Mouse (Mus musculus): ENCODE data around the gene Ralbp1. TPM values are rescaled to one million over a fixed set of nuclear protein-coding genes. Genes with fewer than 3 reads are reported as not detected.

Ralbp1 gene
- polyA plus RNA-seq, 1 experiment, result 29.8 TPM

- no peaks in the 10 kb centered on the region for H3K27me3 ChIP-seq (replicated peaks; ENCODE audit: control insufficient read depth, insufficient read depth, low read length)
- H3K27ac ChIP-seq (ENCODE audit: insufficient read depth, low read depth, low read length), result no peak overlapping the region
- H3K4me1 ChIP-seq (ENCODE audit: control insufficient read depth, insufficient read depth, low read length), result no peaks in the 10 kb centered on the region; the same call in 1 of the 2 replicates
- WGBS, result 67% methylated on average over 15 of the region's 15 CpGs
- H3K4me3 ChIP-seq (ENCODE audit: insufficient read depth, low read depth, low read length), result no peak overlapping the region
- no peaks in the 10 kb centered on the region for H3K36me3 ChIP-seq (ENCODE audit: control insufficient read depth, insufficient read depth, low read length)
- TF ChIP-seq CTCF (conservative IDR thresholded peaks at IDR 0.05; ENCODE audit: insufficient read depth, insufficient read length, low read depth, low read length), result no peak
- no peak for TF ChIP-seq POLR2A (IDR thresholded peaks at IDR 0.05; ENCODE audit: low read depth, low read length)
- no peak for DNase-seq
Observed at GRCm38 (mm10) chr17:65911285-65912069, 25.9 kb upstream of the Ralbp1 start.

DNA sequence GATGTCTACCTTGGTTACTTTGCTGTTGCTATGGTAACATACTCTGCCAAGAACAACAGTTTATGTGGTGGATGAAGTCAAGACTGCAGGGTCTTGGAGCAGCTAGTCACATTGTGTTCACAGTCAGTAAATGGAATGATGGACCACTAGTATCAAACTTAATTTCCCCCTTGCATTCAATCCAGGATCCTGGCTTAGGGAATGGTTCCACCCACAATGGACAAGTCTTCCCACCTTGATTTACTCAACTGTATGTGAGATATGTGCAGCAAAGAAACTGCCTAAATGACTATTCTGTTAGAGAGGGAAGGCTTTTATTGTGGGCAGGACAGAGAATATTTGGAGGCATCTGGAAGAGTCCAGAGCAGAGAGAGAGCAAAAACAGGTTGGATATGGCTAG lies 22.7 kb upstream of the Ralbp1 start:
- no peak overlapping the region for H3K4me3 ChIP-seq (ENCODE audit: insufficient read depth, low read depth, low read length)
- H3K4me1 ChIP-seq (ENCODE audit: control insufficient read depth, insufficient read depth, low read length), result no peaks in the 10 kb centered on the region; the same call in 1 of the 2 replicates
- no peaks in the 10 kb centered on the region for H3K36me3 ChIP-seq (ENCODE audit: control insufficient read depth, insufficient read depth, low read length)
- H3K27me3 ChIP-seq (replicated peaks; ENCODE audit: control insufficient read depth, insufficient read depth, low read length), result no peaks in the 10 kb centered on the region
- no peak overlapping the region for H3K27ac ChIP-seq (ENCODE audit: insufficient read depth, low read depth, low read length)
- DNase-seq, result no peak
- TF ChIP-seq POLR2A (IDR thresholded peaks at IDR 0.05; ENCODE audit: low read depth, low read length), result no peak
- no peak for TF ChIP-seq CTCF (conservative IDR thresholded peaks at IDR 0.05; ENCODE audit: insufficient read depth, insufficient read length, low read depth, low read length)

- Histone ChIP-seq H3K4me1 (ENCODE audit: control insufficient read depth, insufficient read depth, low read length) (no peaks in the 10 kb centered on the region; the same call in 1 of the 2 replicates), H3K27ac (ENCODE audit: insufficient read depth, low read depth, low read length) (no peak overlapping the region), H3K36me3 (ENCODE audit: control insufficient read depth, insufficient read depth, low read length) (no peaks in the 10 kb centered on the region), H3K4me3 (ENCODE audit: insufficient read depth, low read depth, low read length) (no peak overlapping the region), H3K27me3 (replicated peaks; ENCODE audit: control insufficient read depth, insufficient read depth, low read length) (no peaks in the 10 kb centered on the region)
- no peak for TF ChIP-seq CTCF (conservative IDR thresholded peaks at IDR 0.05; ENCODE audit: insufficient read depth, insufficient read length, low read depth, low read length)
- TF ChIP-seq POLR2A (IDR thresholded peaks at IDR 0.05; ENCODE audit: low read depth, low read length), result no peak
- peak; percentile 15 for DNase-seq
- WGBS, result 38% methylated on average over 11 of the region's 11 CpGs
Observed at GRCm38 (mm10) chr17:65906895-65907401, 21.4 kb upstream of the Ralbp1 start.

DNA sequence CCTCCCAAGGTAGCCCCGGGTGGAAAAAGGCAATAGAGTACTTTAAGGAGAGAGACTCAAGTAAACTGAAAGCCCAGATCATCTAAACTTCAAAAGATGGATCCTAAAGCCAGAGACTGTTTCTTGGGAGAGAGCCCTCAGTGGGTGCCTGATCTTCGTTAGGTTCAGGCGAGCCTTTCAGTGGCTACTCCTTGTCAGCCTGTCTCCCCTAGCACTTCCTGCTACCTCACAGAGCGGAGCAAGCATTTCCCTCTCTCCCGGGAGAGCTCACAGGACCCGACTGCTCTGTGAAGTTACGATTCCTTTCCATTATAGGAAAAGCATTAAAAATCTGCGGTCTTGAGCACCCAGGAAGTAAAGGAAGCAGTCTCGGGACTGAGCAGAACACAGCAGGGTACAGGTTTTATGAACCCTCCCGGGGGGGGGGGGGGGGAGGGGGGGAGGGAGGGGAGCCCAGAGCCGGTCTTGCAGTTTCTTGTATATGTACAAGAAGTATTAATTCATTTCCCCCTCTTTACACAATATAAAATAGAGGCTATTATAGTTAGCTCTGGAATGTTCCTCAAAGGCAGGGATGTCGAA lies 20.8 kb upstream of the Ralbp1 start:
- WGBS, result 20% methylated on average over 12 of the region's 12 CpGs

DNA sequence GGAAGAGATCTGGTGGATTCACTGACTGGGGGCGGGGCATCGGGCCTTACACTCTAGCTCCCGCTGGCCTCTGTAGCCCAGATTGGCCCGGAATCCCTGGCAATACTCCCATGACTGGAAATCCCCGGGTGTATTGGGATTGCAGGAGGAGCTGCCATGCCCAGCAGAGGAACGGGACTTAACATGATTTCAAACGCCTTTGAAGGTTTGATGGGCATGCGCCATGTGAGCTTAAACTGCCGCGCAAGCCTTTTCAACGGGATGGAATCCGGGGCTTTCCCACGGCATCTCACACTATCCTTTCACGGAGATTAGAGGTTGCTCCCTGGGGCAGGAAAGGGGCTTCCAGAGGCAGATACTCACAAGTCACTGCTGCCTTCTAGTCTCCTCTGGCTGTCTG lies 19.6 kb upstream of the Ralbp1 start:
- Histone ChIP-seq H3K4me3 (ENCODE audit: insufficient read depth, low read depth, low read length) (no peak overlapping the region), H3K27me3 (replicated peaks; ENCODE audit: control insufficient read depth, insufficient read depth, low read length) (no peaks in the 10 kb centered on the region), H3K36me3 (ENCODE audit: control insufficient read depth, insufficient read depth, low read length) (no peaks in the 10 kb centered on the region), H3K4me1 (ENCODE audit: control insufficient read depth, insufficient read depth, low read length) (no peaks in the 10 kb centered on the region; the same call in 1 of the 2 replicates), H3K27ac (ENCODE audit: insufficient read depth, low read depth, low read length) (no peak overlapping the region)
- DNase-seq, result no peak
- WGBS, result 91% methylated on average over 14 of the region's 14 CpGs
- TF ChIP-seq CTCF (conservative IDR thresholded peaks at IDR 0.05; ENCODE audit: insufficient read depth, insufficient read length, low read depth, low read length), result no peak
- no peak for TF ChIP-seq POLR2A (IDR thresholded peaks at IDR 0.05; ENCODE audit: low read depth, low read length)

More for the DNA sequence above, 20.8 kb upstream of the Ralbp1 start:
- Histone ChIP-seq H3K27me3 (replicated peaks; ENCODE audit: control insufficient read depth, insufficient read depth, low read length) (no peaks in the 10 kb centered on the region), H3K4me1 (ENCODE audit: control insufficient read depth, insufficient read depth, low read length) (no peaks in the 10 kb centered on the region; the same call in 1 of the 2 replicates), H3K36me3 (ENCODE audit: control insufficient read depth, insufficient read depth, low read length) (no peaks in the 10 kb centered on the region), H3K4me3 (ENCODE audit: insufficient read depth, low read depth, low read length) (peak overlapping the region; percentile 9; the same call in 1 of the 2 replicates), H3K27ac (ENCODE audit: insufficient read depth, low read depth, low read length) (no peak overlapping the region)
- TF ChIP-seq CTCF (conservative IDR thresholded peaks at IDR 0.05; ENCODE audit: insufficient read depth, insufficient read length, low read depth, low read length) (no peak), POLR2A (IDR thresholded peaks at IDR 0.05; ENCODE audit: low read depth, low read length) (no peak)
- no peak for DNase-seq

- TF ChIP-seq CTCF (conservative IDR thresholded peaks at IDR 0.05; ENCODE audit: insufficient read depth, insufficient read length, low read depth, low read length) (no peak), POLR2A (IDR thresholded peaks at IDR 0.05; ENCODE audit: low read depth, low read length) (no peak)
- Histone ChIP-seq H3K27ac (ENCODE audit: insufficient read depth, low read depth, low read length) (no peak overlapping the region), H3K4me3 (ENCODE audit: insufficient read depth, low read depth, low read length) (no peak overlapping the region), H3K4me1 (ENCODE audit: control insufficient read depth, insufficient read depth, low read length) (no peaks in the 10 kb centered on the region; the same call in 1 of the 2 replicates), H3K27me3 (replicated peaks; ENCODE audit: control insufficient read depth, insufficient read depth, low read length) (no peaks in the 10 kb centered on the region), H3K36me3 (ENCODE audit: control insufficient read depth, insufficient read depth, low read length) (no peaks in the 10 kb centered on the region)
- DNase-seq, result no peak
- WGBS, result 94% methylated on average over 8 of the region's 8 CpGs
Observed at GRCm38 (mm10) chr17:65903826-65904225, 18.2 kb upstream of the Ralbp1 start.

- no peak for TF ChIP-seq POLR2A (IDR thresholded peaks at IDR 0.05; ENCODE audit: low read depth, low read length)
- no peak for TF ChIP-seq CTCF (conservative IDR thresholded peaks at IDR 0.05; ENCODE audit: insufficient read depth, insufficient read length, low read depth, low read length)
- no peak for DNase-seq
- 100% methylated on average over 1 of the region's 1 CpGs for WGBS
- Histone ChIP-seq H3K4me1 (ENCODE audit: control insufficient read depth, insufficient read depth, low read length) (no peaks in the 10 kb centered on the region; the same call in 1 of the 2 replicates), H3K27ac (ENCODE audit: insufficient read depth, low read depth, low read length) (no peak overlapping the region), H3K4me3 (ENCODE audit: insufficient read depth, low read depth, low read length) (no peak overlapping the region), H3K36me3 (ENCODE audit: control insufficient read depth, insufficient read depth, low read length) (no peaks in the 10 kb centered on the region), H3K27me3 (replicated peaks; ENCODE audit: control insufficient read depth, insufficient read depth, low read length) (no peaks in the 10 kb centered on the region)
Observed at GRCm38 (mm10) chr17:65903011-65903410, 17.4 kb upstream of the Ralbp1 start.

All from kidney, adult 2 months (tissue).